Mouse (Mus musculus) left cerebral cortex, postnatal 10 days (tissue): ENCODE measurements around the gene Smoc2. TPM values are rescaled to one million over a fixed set of nuclear protein-coding genes. Genes with fewer than 3 reads are reported as not detected.
A peak's percentile ranks its signal among the peaks of the same experiment; 100 is the strongest.

Experiments used
- DNase-seq, 2 experiments: peaks; one replicate each; pipeline ENCODE4 v3.0.0; 2021 to 2022; ENCODE audit warnings: low spot score in 2 of 2, mixed read lengths in 1 of 2; ENCODE audit errors: extremely low spot score in 1 of 2
- intact Hi-C: fragments of 180-260 bp; cut with DNase I; formaldehyde crosslinking; loops from one replicate; pipeline ENCODE4 v1.15.1; 2025
- total RNA-seq, 2 experiments: library from RNA; stranded (reverse); gene quantifications; 2 replicates each; pipeline ENCODE4 v1.2.3; 2021

Gene Smoc2
- total RNA-seq, 2 experiments from 2014 or later: 5.2 to 5.8 TPM

DNA sequence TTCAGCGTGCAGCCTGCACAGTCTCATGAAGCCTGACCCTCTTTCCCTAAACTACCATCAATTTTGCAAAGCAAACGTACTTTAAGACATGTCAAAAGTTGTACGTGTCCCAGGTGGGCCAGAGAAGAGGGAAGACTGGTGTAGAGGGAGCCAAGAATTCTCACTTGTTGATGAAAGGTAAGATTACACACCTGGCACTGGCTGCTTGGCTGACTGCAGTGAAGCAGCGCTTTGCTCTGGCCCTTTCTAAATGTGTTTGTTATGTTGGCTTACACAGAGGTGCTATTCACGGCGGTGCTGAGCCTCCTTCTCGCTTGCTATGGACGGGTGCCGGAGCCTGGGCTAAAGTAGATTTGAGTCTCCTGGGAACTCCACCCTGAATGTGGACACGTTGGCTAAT, 17.1 kb upstream of the Smoc2 start:
- no peak for DNase-seq
- intact Hi-C loops: no loop called here

DNA sequence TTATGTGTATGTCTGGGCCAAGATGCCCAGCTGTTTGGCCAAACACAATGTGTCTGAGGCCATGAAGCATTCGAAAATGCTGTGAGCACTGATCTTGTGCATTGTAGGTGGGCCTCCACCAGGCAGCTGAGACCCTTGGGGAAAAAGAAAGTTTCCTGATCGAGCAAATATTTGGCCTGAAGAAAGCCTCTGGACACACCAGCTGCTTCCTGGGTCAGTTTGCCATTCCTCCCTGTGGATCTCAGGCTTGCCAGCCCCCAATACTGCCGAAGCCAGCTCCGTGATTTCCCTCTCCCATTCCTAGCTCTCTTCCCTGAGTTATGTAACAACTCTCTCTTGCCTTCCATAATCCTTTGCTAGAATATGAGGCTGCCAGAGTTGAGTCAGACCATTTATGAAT, 11.3 kb upstream of the Smoc2 start:
- DNase-seq: no peak
- intact Hi-C loops: no loop called here

DNA sequence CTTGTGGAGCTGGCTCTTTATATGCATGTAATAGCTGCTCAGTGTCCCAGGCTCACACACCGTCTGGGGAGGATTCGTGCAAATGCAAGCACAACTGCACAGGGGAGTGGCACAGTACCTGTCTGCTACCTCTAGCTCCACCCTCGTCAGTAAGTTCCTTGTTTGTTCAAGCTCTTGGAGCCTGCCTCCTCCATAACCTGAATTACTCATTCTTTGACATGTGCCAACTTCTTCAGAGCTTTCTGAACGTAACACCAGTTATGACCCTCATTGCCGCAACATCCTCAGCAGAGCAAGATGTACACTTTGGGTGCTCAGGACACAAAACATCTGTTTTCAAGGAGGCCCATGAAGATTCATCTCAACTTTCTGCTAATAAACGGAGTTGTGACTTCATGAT, 5.9 kb upstream of the Smoc2 start:
- intact Hi-C loops: no loop called here
- DNase-seq: no peak

DNA sequence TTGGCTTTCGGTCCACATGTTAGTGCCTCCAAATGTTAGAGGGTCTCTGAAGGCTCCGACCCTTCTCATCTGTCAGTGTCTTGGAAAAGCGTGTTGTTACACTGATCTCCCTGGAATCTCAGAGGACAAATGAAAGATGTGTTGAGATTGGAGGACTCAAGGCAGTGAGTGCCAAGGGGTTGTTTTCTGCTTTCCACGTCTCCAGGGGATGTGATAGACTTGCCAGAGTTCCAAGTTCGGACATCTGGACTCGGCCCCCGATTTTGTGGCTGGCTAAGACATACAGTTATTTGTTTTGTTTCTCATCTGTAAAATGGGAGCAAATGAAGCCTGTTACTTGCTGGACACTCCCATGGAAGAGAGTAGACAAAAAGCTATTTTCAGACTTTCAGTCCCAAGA, 2.0 kb upstream of the Smoc2 start:
- no peak for DNase-seq
- intact Hi-C loops: no loop called here

- intact Hi-C loops: loop anchor here (5.0 kb wide), 1 partner anchor 38 kb away; no protein-coding TSS in a partner anchor
- no peak for DNase-seq
Observed at GRCm38 (mm10) chr17:14279966-14280300, 627 bp downstream of the Smoc2 start.

- intact Hi-C loops: loop anchor here (5.0 kb wide), 1 partner anchor 38 kb away; no protein-coding TSS in a partner anchor
- peak in 1 of 2 experiments; percentile 45 for DNase-seq
Observed at GRCm38 (mm10) chr17:14280425-14280833, 1.1 kb downstream of the Smoc2 start.

- peak; percentile 80 to 87 for DNase-seq
- intact Hi-C loops: loop anchor here (1.0 kb wide), 1 partner anchor 228 kb away; no protein-coding TSS in a partner anchor
Observed at GRCm38 (mm10) chr17:14288015-14288616, 8.8 kb downstream of the Smoc2 start.

DNA sequence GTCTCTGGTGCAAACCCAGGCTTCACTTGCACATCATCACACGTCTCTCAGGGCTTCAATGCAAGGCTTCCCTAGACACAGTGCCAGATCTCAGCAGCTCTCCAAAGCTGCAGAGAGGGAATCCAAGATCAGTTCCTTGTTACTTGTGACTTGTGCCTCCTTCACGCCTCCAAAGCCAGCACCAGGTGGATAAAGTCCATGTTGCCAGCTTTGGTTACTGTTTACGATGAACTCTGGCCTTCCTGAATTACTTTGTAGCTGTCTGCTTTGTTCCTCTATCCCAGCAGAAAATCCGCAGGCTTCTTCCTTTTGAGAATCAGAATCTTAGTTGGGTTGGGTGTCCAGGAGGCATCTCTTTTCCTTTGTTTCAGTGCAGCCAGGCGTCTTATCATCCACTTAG, 14.3 kb downstream of the Smoc2 start:
- intact Hi-C loops: loop anchor here (10.0 kb wide), 1 partner anchor 111 kb away; no protein-coding TSS in a partner anchor
- DNase-seq: no peak

DNA sequence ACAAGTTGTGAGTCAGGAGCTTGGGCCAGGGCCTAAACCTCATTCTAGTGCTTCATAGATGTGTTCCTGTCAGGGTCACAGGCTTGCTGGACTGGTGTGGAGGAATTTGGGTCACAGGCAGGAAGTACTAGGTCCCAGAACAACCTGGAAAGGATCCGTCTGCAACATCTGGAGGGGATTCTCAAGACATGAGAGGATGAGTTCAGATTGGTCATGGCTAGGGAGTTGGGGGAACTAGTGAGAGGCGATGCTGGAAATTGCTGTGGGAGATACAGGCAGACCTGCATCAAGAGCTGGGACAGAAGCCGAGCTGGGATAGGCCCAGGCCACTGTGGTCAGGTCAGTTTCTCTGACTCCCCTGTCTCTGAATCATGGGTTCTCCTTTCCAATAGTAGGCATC, 15.8 kb downstream of the Smoc2 start:
- DNase-seq: no peak
- intact Hi-C loops: loop anchor here (10.0 kb wide), 1 partner anchor 110 kb away; no protein-coding TSS in a partner anchor

- no peak for DNase-seq
- intact Hi-C loops: no loop called here
Observed at GRCm38 (mm10) chr17:14300361-14300760, 21.1 kb downstream of the Smoc2 start.

DNA sequence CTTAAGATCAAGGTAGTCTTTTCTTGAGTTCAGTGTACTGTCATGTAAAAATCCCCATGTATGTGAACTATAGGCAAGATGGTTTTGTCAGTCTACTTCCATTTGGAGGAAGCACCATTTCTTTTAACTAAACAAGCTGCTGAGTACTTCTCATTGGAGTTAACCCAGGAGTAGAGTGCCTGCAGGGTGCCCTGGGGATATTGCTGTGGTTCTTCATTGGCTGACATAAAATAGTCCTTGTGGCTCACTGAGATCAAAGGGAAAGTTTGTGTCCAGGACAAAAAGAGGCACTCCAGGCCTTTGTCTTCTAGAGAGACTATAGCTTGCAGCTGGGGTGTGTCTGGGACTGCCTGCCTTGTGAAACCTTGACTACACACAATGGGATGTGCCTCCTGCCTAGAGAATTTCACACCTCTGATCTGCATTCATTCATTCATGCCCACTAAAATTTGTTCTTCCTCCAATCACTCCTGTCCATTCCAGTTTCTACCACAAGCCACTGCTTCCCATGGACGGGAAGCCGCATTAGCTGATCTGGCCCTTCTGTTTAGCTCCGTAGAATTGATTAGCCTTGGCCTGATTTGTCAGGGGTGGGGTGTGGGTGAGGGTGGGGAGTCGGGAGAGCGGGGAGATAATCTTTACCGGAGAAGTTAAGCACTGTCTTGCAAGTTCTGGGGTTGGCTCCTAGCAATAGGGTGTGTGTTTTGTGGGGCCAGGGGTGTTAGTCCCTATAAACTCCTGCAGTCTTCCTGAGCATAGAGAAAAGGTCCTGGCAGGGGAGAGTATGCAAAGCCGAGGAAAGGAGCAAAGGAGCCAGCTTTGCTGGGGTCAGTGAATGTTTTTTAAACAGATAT, 22.4 kb downstream of the Smoc2 start:
- intact Hi-C loops: no loop called here
- DNase-seq: no peak

- DNase-seq: peak in 1 of 2 experiments; percentile 38
- intact Hi-C loops: no loop called here
Observed at GRCm38 (mm10) chr17:14302356-14302755, 23.1 kb downstream of the Smoc2 start.

- intact Hi-C loops: no loop called here
- DNase-seq: no peak
Observed at GRCm38 (mm10) chr17:14303722-14304121, 24.4 kb downstream of the Smoc2 start.

DNA sequence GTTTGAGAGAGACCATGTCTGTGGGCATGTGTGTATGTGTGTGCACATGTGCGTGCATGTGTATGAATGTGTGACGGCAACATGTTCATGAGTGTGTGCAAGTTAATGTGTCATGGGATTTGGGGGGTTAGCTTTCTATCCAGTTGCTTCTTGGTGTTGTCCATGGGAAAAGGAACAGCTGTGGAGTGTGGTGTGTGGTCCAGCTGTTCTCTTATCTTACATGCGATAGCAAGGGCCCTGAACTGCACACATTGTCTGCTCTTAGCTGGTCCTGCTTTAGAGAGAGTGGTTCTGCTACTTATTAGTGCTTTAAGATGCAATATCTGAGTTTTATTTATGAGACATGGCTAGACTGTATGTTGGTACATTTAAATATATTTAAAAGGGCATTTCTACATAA, 30.6 kb downstream of the Smoc2 start:
- intact Hi-C loops: no loop called here
- DNase-seq: no peak

DNA sequence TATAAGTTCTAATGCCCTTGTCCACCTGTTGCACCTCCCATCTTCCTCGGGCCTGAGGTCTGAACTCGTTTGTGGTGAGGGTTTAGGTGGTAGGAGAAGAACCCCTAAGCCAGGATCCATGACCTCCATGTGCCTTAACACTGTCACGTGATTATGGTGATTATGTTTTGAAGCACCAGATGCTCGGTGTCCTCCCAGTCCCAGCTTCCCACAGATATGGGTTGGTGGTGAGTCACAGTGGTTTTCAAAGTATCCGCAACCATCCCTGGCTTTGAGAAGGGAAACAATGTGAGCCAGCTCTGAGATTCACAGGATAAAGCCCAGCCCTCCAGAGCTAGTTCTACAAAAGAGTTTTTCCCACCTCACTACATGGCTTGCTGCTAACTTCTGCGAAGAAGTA, 33.1 kb downstream of the Smoc2 start:
- no peak for DNase-seq
- intact Hi-C loops: no loop called here

- intact Hi-C loops: no loop called here
Observed at GRCm38 (mm10) chr17:14314308-14314707, 35.0 kb downstream of the Smoc2 start.

DNA sequence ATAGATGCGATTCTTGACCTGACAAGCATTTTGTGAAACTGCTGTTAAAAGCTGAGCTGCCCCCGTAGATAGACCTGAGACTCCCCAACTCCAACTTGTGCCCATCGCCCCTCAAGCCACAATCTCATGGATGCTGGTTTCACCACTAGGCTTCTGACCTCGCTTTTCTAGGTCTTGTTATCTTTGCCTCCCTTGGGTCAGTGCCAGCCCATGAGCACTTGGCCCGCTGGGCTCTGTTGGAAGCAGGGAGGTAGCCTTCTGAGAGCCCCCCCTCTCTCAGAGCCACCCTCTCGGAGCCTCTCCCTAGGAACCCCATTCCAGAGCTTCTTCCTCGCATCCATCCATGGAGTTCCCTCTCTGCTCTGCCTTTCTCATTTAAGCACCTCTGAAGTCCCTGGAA, 37.2 kb downstream of the Smoc2 start:
- no peak for DNase-seq
- intact Hi-C loops: no loop called here

More at GRCm38 (mm10) chr17:14314308-14314707, 35.0 kb downstream of the Smoc2 start:
- no peak for DNase-seq

DNA sequence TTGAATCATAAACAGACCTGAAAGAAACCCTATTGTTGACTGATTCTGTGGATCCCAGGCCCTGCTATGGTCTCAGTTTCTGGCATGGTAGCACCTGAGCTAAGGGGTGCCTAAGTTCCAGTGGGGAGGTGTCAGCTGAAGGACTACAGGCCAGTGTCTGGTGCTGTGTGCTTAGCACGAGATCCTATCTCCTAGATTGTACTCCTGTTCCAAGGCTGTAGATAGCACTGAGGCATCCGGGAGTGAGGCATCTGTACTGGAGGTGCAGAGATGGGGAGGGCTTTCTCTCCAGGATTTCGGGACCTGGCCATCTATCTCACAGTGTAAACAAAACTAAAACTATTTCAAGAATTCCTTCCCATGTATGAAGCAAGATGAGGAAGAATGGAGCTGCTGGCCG, 38.1 kb downstream of the Smoc2 start:
- intact Hi-C loops: no loop called here
- DNase-seq: no peak

- DNase-seq: no peak
- intact Hi-C loops: no loop called here
Observed at GRCm38 (mm10) chr17:14326156-14326555, 46.9 kb downstream of the Smoc2 start.

GRCm38 (mm10) chr17:14328037-14328436, 48.7 kb downstream of the Smoc2 start:
- intact Hi-C loops: no loop called here
- peak in 1 of 2 experiments; percentile 42 for DNase-seq
